Mouse (Mus musculus): ENCODE measurements around the gene Pfkfb1.

Gene Pfkfb1

GRCm38 (mm10) chrX:150677505-150677904 lies 89.5 kb downstream of the Pfkfb1 start:
- DNase-seq (ENCODE audit: low read depth), result no peak

Data from induced T-regulatory cell, adult 2 months (primary cell).